Mouse (Mus musculus): ENCODE data around the gene Bmx. TPM values are rescaled to one million over a fixed set of nuclear protein-coding genes. Genes with fewer than 3 reads are reported as not detected.

Bmx gene
- polyA plus RNA-seq, 1 experiment from 2014 or later: 0.74 TPM

- H3K27ac ChIP-seq (ENCODE audit: low read length): no peak overlapping the region
- WGBS: 26% methylated on average over 1 of the region's 1 CpGs
- no peaks in the 10 kb centered on the region for H3K36me3 ChIP-seq (ENCODE audit: control insufficient read depth, insufficient read depth, low read length)
- H3K4me3 ChIP-seq (ENCODE audit: low read depth, low read length): no peak overlapping the region
- H3K4me1 ChIP-seq (ENCODE audit: control insufficient read depth, insufficient read depth, low read length): no peaks in the 10 kb centered on the region
- no peaks in the 10 kb centered on the region for H3K9me3 ChIP-seq (replicated peaks; ENCODE audit: control insufficient read depth, low read length, poor library complexity, severe bottlenecking)
- no peak overlapping the region for H3K4me2 ChIP-seq (ENCODE audit: low read length)
- H3K27me3 ChIP-seq (ENCODE audit: control insufficient read depth, insufficient read depth, low read depth, low read length): no peaks in the 10 kb centered on the region; the same call in 1 of the 2 replicates
- no peak for ATAC-seq
- H3K9ac ChIP-seq (ENCODE audit: low read depth, low read length): no peak overlapping the region
These were observed 6.9 kb upstream of the Bmx start for GRCm38 (mm10) chrX:164264861-164265260.

GRCm38 (mm10) chrX:164262286-164262685, 4.3 kb upstream of the Bmx start:
- Histone ChIP-seq H3K27ac (ENCODE audit: low read length) (no peak overlapping the region), H3K4me3 (ENCODE audit: low read depth, low read length) (no peak overlapping the region), H3K4me1 (ENCODE audit: control insufficient read depth, insufficient read depth, low read length) (no peaks in the 10 kb centered on the region), H3K9ac (ENCODE audit: low read depth, low read length) (no peak overlapping the region), H3K27me3 (ENCODE audit: control insufficient read depth, insufficient read depth, low read depth, low read length) (no peaks in the 10 kb centered on the region; the same call in 1 of the 2 replicates), H3K4me2 (ENCODE audit: low read length) (no peak overlapping the region), H3K9me3 (replicated peaks; ENCODE audit: control insufficient read depth, low read length, poor library complexity, severe bottlenecking) (no peaks in the 10 kb centered on the region), H3K36me3 (ENCODE audit: control insufficient read depth, insufficient read depth, low read length) (no peaks in the 10 kb centered on the region)
- ATAC-seq: no peak
- WGBS: 48% methylated on average over 2 of the region's 2 CpGs

- Histone ChIP-seq H3K9ac (ENCODE audit: low read depth, low read length) (no peak overlapping the region), H3K27ac (ENCODE audit: low read length) (no peak overlapping the region), H3K36me3 (ENCODE audit: control insufficient read depth, insufficient read depth, low read length) (no peaks in the 10 kb centered on the region), H3K4me1 (ENCODE audit: control insufficient read depth, insufficient read depth, low read length) (no peaks in the 10 kb centered on the region), H3K27me3 (ENCODE audit: control insufficient read depth, insufficient read depth, low read depth, low read length) (no peaks in the 10 kb centered on the region; the same call in 1 of the 2 replicates), H3K9me3 (replicated peaks; ENCODE audit: control insufficient read depth, low read length, poor library complexity, severe bottlenecking) (no peaks in the 10 kb centered on the region), H3K4me2 (ENCODE audit: low read length) (no peak overlapping the region), H3K4me3 (ENCODE audit: low read depth, low read length) (no peak overlapping the region)
- ATAC-seq: no peak
- 87% methylated on average over 5 of the region's 5 CpGs for WGBS
These were observed 669 bp upstream of the Bmx start for GRCm38 (mm10) chrX:164258662-164259061.

GRCm38 (mm10) chrX:164256527-164256926, 1.5 kb downstream of the Bmx start:
- Histone ChIP-seq H3K9ac (ENCODE audit: low read depth, low read length) (no peak overlapping the region), H3K4me2 (ENCODE audit: low read length) (no peak overlapping the region), H3K4me1 (ENCODE audit: control insufficient read depth, insufficient read depth, low read length) (no peaks in the 10 kb centered on the region), H3K9me3 (replicated peaks; ENCODE audit: control insufficient read depth, low read length, poor library complexity, severe bottlenecking) (no peaks in the 10 kb centered on the region), H3K27me3 (ENCODE audit: control insufficient read depth, insufficient read depth, low read depth, low read length) (no peaks in the 10 kb centered on the region; the same call in 1 of the 2 replicates), H3K36me3 (ENCODE audit: control insufficient read depth, insufficient read depth, low read length) (no peaks in the 10 kb centered on the region), H3K27ac (ENCODE audit: low read length) (no peak overlapping the region), H3K4me3 (ENCODE audit: low read depth, low read length) (no peak overlapping the region)
- ATAC-seq: no peak
- 84% methylated on average over 3 of the region's 3 CpGs for WGBS

GRCm38 (mm10) chrX:164246722-164247121, 11.3 kb downstream of the Bmx start:
- Histone ChIP-seq H3K27ac (ENCODE audit: low read length) (no peak overlapping the region), H3K4me1 (ENCODE audit: control insufficient read depth, insufficient read depth, low read length) (no peaks in the 10 kb centered on the region), H3K36me3 (ENCODE audit: control insufficient read depth, insufficient read depth, low read length) (no peaks in the 10 kb centered on the region), H3K4me2 (ENCODE audit: low read length) (no peak overlapping the region), H3K4me3 (ENCODE audit: low read depth, low read length) (no peak overlapping the region), H3K27me3 (ENCODE audit: control insufficient read depth, insufficient read depth, low read depth, low read length) (no peaks in the 10 kb centered on the region; the same call in none of the 2 replicates), H3K9me3 (replicated peaks; ENCODE audit: control insufficient read depth, low read length, poor library complexity, severe bottlenecking) (no peaks in the 10 kb centered on the region), H3K9ac (ENCODE audit: low read depth, low read length) (no peak overlapping the region)
- ATAC-seq: no peak
- 68% methylated on average over 2 of the region's 2 CpGs for WGBS

- Histone ChIP-seq H3K27me3 (ENCODE audit: control insufficient read depth, insufficient read depth, low read depth, low read length) (no peaks in the 10 kb centered on the region; the same call in none of the 2 replicates), H3K4me1 (ENCODE audit: control insufficient read depth, insufficient read depth, low read length) (no peaks in the 10 kb centered on the region), H3K27ac (ENCODE audit: low read length) (no peak overlapping the region), H3K36me3 (ENCODE audit: control insufficient read depth, insufficient read depth, low read length) (no peaks in the 10 kb centered on the region), H3K9me3 (replicated peaks; ENCODE audit: control insufficient read depth, low read length, poor library complexity, severe bottlenecking) (no peaks in the 10 kb centered on the region), H3K4me2 (ENCODE audit: low read length) (peak overlapping the region; percentile 23; the same call in 1 of the 2 replicates), H3K4me3 (ENCODE audit: low read depth, low read length) (no peak overlapping the region), H3K9ac (ENCODE audit: low read depth, low read length) (no peak overlapping the region)
- ATAC-seq: no peak
- WGBS: 24% methylated on average over 5 of the region's 5 CpGs
These were observed 12.3 kb downstream of the Bmx start for GRCm38 (mm10) chrX:164245714-164246113.

- H3K4me3 ChIP-seq (ENCODE audit: low read depth, low read length): no peak overlapping the region
- no peak overlapping the region for H3K9ac ChIP-seq (ENCODE audit: low read depth, low read length)
- H3K27ac ChIP-seq (ENCODE audit: low read length): no peak overlapping the region
- H3K36me3 ChIP-seq (ENCODE audit: control insufficient read depth, insufficient read depth, low read length): no peaks in the 10 kb centered on the region
- no peak for ATAC-seq
- no peak overlapping the region for H3K4me2 ChIP-seq (ENCODE audit: low read length)
- no peaks in the 10 kb centered on the region for H3K9me3 ChIP-seq (replicated peaks; ENCODE audit: control insufficient read depth, low read length, poor library complexity, severe bottlenecking)
- H3K27me3 ChIP-seq (ENCODE audit: control insufficient read depth, insufficient read depth, low read depth, low read length): no peaks in the 10 kb centered on the region; the same call in 1 of the 2 replicates
- 63% methylated on average over 8 of the region's 8 CpGs for whole genome bisulfite sequencing
- no peaks in the 10 kb centered on the region for H3K4me1 ChIP-seq (ENCODE audit: control insufficient read depth, insufficient read depth, low read length)
These were observed 24.6 kb downstream of the Bmx start for GRCm38 (mm10) chrX:164233380-164233779.

GRCm38 (mm10) chrX:164221989-164222388, 36.0 kb downstream of the Bmx start:
- no peaks in the 10 kb centered on the region for H3K4me1 ChIP-seq (ENCODE audit: control insufficient read depth, insufficient read depth, low read length)
- no peaks in the 10 kb centered on the region; the same call in 1 of the 2 replicates for H3K27me3 ChIP-seq (ENCODE audit: control insufficient read depth, insufficient read depth, low read depth, low read length)
- H3K4me2 ChIP-seq (ENCODE audit: low read length): no peak overlapping the region
- no peaks in the 10 kb centered on the region for H3K36me3 ChIP-seq (ENCODE audit: control insufficient read depth, insufficient read depth, low read length)
- H3K9ac ChIP-seq (ENCODE audit: low read depth, low read length): no peak overlapping the region
- H3K4me3 ChIP-seq (ENCODE audit: low read depth, low read length): no peak overlapping the region
- WGBS: 80% methylated on average over 2 of the region's 2 CpGs
- H3K9me3 ChIP-seq (replicated peaks; ENCODE audit: control insufficient read depth, low read length, poor library complexity, severe bottlenecking): no peaks in the 10 kb centered on the region
- no peak for ATAC-seq
- no peak overlapping the region for H3K27ac ChIP-seq (ENCODE audit: low read length)

- Histone ChIP-seq H3K9me3 (replicated peaks; ENCODE audit: control insufficient read depth, low read length, poor library complexity, severe bottlenecking) (no peaks in the 10 kb centered on the region), H3K4me3 (ENCODE audit: low read depth, low read length) (no peak overlapping the region), H3K4me1 (ENCODE audit: control insufficient read depth, insufficient read depth, low read length) (no peaks in the 10 kb centered on the region), H3K4me2 (ENCODE audit: low read length) (no peak overlapping the region), H3K27ac (ENCODE audit: low read length) (no peak overlapping the region), H3K9ac (ENCODE audit: low read depth, low read length) (no peak overlapping the region), H3K36me3 (ENCODE audit: control insufficient read depth, insufficient read depth, low read length) (no peaks in the 10 kb centered on the region), H3K27me3 (ENCODE audit: control insufficient read depth, insufficient read depth, low read depth, low read length) (no peaks in the 10 kb centered on the region)
- WGBS: 80% methylated on average over 5 of the region's 5 CpGs
- ATAC-seq: no peak
These were observed 57.4 kb downstream of the Bmx start for GRCm38 (mm10) chrX:164200547-164200946.

All from midbrain, embryonic 16.5 days (tissue).